Mouse (Mus musculus): ENCODE results near the gene Commd7. TPM values are rescaled to one million over a fixed set of nuclear protein-coding genes. Genes with fewer than 3 reads are reported as not detected.

The Commd7 gene
- total RNA-seq, 1 experiment from 2014 or later, result 37.0 TPM

DNA sequence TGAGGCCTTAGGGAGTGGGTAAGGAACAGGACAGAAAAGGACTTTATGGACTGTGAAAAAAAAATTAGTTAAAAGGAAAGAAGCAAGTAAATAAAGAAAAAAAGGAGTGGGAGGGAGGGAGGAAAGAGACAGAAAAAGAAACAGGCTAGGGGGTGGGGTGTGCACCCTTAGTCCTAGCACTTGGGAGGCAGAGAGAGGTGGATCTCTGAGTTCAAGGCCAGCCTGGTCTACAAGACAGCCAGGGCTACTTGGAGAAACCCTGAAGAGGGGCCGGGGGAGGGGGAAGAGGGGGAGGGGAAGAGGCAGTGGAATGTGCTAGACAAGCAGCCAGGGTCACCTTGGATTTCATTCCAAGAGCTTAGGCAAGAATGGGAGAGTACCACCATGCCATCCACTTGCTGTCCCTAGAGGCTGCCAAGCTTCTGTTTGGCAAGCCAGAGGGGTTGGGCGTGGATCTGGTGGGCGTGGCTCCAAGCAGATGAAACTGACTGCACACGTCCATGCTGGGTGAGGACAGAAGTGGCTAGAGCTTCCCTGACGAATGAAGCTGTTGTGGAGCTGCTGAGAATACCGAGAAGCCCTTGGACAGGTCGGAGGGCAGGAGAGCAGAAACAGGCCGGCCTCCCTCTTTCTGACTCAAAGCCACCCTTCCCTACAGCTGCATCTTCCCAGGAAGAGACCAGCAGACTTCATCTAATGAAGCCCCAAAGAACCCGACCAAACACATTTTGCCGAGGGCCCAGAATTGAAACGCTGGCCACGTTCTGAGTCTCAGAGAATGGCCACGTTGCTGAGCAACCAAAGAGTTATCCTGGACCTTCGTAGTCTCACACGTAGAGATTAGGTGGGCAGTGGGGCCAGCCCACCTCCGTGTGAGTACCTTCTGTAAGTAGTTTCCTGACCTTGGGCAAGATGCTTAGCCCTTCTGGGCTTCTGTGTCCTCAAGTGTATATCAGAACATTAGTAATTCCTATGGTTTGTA lies 31.6 kb downstream of the Commd7 start:
- peak in 1 of 2 experiments; percentile 54; a peak in 1 of 4 replicates for ATAC-seq (replicated peaks in 1 of 2; ENCODE audit: insufficient read depth in 1 of 2, low FRiP score in 2 of 2, low TSS enrichment in 1 of 2, low read depth in 1 of 2, poor library complexity in 2 of 2, severe bottlenecking in 2 of 2)

DNA sequence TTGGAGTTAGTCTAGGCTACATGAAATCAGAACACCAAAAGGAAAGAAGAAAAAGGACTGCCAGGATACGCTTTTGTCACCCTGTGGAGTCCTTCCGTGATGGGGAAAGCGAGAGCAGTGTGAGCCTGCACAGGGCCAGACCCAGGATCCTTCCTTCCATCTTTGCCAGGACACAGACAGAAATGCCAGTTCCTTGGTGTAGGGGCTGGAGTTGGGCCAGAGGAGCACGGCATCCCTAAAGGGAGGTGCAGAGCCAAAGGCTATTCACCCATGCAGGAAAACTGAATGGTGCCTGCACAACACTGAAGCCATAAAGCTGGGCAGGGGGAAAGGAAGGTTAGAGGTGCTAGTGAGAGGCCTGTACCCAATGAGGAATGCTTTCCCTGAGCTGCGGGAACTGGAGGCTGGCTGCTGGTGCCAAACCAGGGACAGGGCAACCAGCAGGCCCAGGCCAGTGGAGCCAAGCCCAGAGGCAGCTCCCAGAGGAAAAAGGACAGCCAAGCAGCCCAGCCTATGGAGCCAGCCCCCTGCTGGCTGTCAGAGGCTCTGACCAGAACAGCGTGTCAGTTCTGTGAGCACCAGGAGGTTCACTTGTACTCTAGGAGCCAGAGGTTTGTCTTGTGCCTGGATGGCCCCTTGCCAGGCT lies 32.4 kb downstream of the Commd7 start:
- peak; percentile 32 to 59; a peak in 1 of 4 replicates for ATAC-seq (replicated peaks in 1 of 2; ENCODE audit: insufficient read depth in 1 of 2, low FRiP score in 2 of 2, low TSS enrichment in 1 of 2, low read depth in 1 of 2, poor library complexity in 2 of 2, severe bottlenecking in 2 of 2)

GRCm38 (mm10) chr2:153597626-153598025 lies 35.0 kb downstream of the Commd7 start:
- ATAC-seq (replicated peaks in 1 of 2; ENCODE audit: insufficient read depth in 1 of 2, low FRiP score in 2 of 2, low TSS enrichment in 1 of 2, low read depth in 1 of 2, poor library complexity in 2 of 2, severe bottlenecking in 2 of 2), result no peak

GRCm38 (mm10) chr2:153597014-153597413 lies 35.6 kb downstream of the Commd7 start:
- ATAC-seq (replicated peaks in 1 of 2; ENCODE audit: insufficient read depth in 1 of 2, low FRiP score in 2 of 2, low TSS enrichment in 1 of 2, low read depth in 1 of 2, poor library complexity in 2 of 2, severe bottlenecking in 2 of 2), result no peak

GRCm38 (mm10) chr2:153594998-153595397 lies 37.6 kb downstream of the Commd7 start:
- no peak for ATAC-seq (replicated peaks in 1 of 2; ENCODE audit: insufficient read depth in 1 of 2, low FRiP score in 2 of 2, low TSS enrichment in 1 of 2, low read depth in 1 of 2, poor library complexity in 2 of 2, severe bottlenecking in 2 of 2)

- no peak for ATAC-seq (replicated peaks in 1 of 2; ENCODE audit: insufficient read depth in 1 of 2, low FRiP score in 2 of 2, low TSS enrichment in 1 of 2, low read depth in 1 of 2, poor library complexity in 2 of 2, severe bottlenecking in 2 of 2)
Measured at GRCm38 (mm10) chr2:153593186-153593585, 39.4 kb downstream of the Commd7 start.

DNA sequence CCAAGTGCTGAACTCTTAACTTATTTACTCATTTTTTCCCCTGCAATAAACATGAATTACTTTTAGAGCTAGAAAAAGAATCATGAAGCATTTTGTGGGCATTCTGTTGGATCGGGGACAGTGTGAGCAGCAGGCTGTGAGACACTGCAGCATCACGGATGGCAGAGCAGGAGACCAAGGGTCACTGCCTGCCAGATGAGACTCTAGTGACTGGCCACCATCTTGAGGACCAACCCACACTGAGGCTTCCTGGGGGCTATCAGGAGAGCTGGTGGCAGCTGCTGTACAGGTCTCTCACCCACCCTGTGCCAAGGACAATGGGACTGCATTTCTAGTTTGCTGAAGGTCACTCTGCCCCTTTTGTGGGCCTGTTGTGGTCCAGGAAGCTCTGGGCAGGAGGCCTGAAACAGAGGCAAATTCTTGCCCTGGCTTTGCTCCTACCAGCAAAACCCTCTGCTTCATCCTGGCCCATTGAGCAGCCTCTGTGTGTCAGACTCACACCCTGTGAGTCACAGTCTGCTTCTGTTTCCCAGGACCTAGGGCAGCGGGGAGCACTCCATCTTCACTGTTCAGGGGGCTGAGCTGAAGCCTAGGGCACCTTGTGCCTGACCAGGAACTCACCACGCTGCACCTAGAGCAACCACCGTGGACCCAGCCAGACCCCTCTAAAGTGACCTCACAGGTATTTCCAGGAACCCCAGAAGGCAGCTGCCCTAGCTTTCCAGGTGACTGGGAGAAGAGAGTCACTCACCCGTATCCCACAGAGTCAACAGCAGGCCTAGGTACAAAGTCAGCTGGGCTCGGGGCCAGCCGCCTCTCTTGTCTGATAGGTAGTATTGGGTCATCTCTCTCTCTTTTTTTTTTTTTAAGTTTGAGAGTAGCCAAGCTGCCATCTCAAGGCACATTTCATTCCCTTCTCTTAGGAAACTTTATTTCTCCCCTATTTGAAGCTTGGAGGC lies 40.2 kb downstream of the Commd7 start:
- ATAC-seq (replicated peaks in 1 of 2; ENCODE audit: insufficient read depth in 1 of 2, low FRiP score in 2 of 2, low TSS enrichment in 1 of 2, low read depth in 1 of 2, poor library complexity in 2 of 2, severe bottlenecking in 2 of 2), result no peak

GRCm38 (mm10) chr2:153586515-153587174 lies 45.9 kb downstream of the Commd7 start:
- ATAC-seq (replicated peaks in 1 of 2; ENCODE audit: insufficient read depth in 1 of 2, low FRiP score in 2 of 2, low TSS enrichment in 1 of 2, low read depth in 1 of 2, poor library complexity in 2 of 2, severe bottlenecking in 2 of 2), result peak; percentile 65 to 67

DNA sequence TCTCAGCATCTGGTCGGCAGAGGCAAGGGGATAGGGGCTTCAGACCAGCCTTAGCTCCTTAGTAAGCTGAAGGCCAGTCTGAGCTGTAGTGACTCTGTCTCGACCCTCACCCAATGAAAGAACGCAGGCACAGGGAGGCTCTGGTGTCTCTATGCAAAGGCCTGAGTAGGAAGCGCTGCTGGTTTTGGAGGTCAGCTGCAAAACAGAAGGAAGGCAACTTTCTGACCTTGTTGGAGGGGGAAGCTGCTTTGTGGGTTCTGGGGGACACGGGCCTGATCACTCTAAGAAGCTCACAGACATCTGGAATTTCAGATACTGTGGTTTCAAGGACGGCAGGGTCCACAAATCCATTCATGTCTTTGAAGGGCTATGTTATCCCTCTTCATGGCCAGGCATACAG lies 46.6 kb downstream of the Commd7 start:
- no peak for ATAC-seq (replicated peaks in 1 of 2; ENCODE audit: insufficient read depth in 1 of 2, low FRiP score in 2 of 2, low TSS enrichment in 1 of 2, low read depth in 1 of 2, poor library complexity in 2 of 2, severe bottlenecking in 2 of 2)

- no peak for ATAC-seq (replicated peaks in 1 of 2; ENCODE audit: insufficient read depth in 1 of 2, low FRiP score in 2 of 2, low TSS enrichment in 1 of 2, low read depth in 1 of 2, poor library complexity in 2 of 2, severe bottlenecking in 2 of 2)
Measured at GRCm38 (mm10) chr2:153584396-153584795, 48.2 kb downstream of the Commd7 start.

DNA sequence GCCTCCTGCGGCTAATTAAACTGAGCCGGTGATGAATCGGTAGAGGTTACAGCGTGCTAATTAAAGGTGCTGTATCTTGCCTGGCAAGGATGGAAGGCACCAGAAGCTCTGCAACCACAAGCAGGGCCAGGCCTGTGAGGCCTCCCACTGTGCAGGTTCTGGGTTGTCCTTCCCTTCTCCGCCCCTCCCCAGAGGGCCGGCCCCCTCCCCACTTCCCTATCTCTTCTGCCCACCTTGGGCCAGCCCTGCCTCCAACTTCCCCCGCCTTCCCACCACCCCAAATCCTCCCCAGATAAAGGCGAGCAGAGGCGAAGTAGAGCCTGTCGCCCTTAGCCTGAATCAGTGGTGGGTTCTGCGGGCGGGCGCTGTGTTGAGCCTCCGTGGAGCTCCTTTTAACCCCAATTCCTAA lies 48.9 kb downstream of the Commd7 start:
- peak; percentile 76 to 81 for ATAC-seq (replicated peaks in 1 of 2; ENCODE audit: insufficient read depth in 1 of 2, low FRiP score in 2 of 2, low TSS enrichment in 1 of 2, low read depth in 1 of 2, poor library complexity in 2 of 2, severe bottlenecking in 2 of 2)

DNA sequence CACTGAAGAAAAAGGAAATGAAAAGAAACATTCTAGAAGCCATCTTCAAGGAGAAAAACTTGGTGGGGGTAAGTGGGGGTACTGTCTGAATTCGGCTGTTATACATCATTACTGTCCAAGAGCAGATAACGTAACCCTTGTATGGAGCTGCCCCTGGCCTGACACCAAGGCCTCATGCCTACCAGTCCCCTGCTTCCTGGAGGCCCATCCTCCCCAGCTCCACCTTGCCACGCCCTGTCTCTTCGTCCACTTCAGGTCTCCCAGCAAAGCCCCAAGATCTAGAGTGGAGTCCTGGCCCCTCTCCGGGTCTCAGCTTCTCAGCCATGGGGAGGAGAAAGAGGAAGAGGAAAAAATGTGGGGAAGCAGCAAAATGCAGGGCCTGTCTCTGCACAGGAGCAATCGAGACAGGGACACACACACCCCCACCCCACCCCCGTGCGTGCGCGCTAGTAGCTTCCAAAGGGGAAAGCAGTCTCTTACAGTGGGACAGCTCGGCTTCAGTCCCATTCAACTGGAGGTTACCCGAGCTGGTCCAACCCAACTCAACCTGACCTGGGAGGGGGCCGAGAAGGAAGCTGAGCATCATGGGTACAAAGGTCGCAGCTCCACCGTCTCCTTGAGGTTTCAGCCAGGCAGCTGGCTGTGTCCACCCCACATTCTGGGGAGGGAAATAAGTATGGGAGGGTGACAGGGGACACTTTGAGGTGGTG lies 49.5 kb downstream of the Commd7 start:
- peak; percentile 6 to 12; a peak in 2 of 4 replicates for ATAC-seq (replicated peaks in 1 of 2; ENCODE audit: insufficient read depth in 1 of 2, low FRiP score in 2 of 2, low TSS enrichment in 1 of 2, low read depth in 1 of 2, poor library complexity in 2 of 2, severe bottlenecking in 2 of 2)

DNA sequence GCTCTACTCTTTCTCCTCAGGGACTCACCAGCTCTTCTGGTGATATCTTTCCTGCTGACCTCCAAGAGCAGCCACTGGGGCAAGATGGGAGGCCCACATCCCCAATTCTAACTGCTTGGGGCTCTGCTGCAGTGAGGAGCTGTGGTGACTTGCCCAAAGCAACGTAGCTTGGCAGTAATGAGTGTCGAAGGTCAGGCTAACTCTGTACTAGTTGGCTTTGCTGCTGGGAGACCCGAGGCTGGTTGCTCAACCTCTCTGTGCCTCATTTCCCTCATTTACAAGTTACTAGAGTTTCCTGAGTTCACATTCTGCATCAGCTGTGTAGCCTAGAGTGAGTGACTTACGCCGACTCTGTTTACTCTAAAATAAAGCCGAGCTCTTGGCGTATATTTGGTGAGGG lies 51.2 kb downstream of the Commd7 start:
- ATAC-seq (replicated peaks in 1 of 2; ENCODE audit: insufficient read depth in 1 of 2, low FRiP score in 2 of 2, low TSS enrichment in 1 of 2, low read depth in 1 of 2, poor library complexity in 2 of 2, severe bottlenecking in 2 of 2), result no peak

DNA sequence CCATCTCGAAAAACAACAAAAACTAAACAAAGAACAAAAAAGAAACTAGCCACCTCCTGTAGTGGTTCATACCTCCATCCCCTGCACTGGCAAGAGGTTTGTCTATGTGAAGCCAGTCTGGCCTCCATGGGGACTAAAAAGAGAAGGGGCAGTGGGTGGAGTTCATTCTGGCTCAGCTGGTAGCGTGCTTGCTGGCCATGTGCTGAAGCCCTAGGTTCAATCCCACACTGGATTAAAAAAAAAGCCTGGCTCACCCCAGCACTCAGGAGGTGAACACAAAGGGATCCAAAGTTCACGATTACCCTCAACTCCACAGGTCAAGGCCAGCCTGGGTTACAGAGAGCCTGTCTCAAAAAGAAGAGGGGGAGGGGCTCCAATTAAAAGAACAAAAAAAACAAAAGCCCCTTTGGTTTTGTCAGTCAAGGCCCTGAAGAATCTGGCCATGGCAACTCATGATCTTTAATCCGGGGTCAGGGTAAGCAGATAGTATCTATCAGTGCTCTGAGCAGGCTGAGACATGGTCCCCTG lies 52.1 kb downstream of the Commd7 start:
- ATAC-seq (replicated peaks in 1 of 2; ENCODE audit: insufficient read depth in 1 of 2, low FRiP score in 2 of 2, low TSS enrichment in 1 of 2, low read depth in 1 of 2, poor library complexity in 2 of 2, severe bottlenecking in 2 of 2), result no peak

GRCm38 (mm10) chr2:153580042-153580441 lies 52.5 kb downstream of the Commd7 start:
- ATAC-seq (replicated peaks in 1 of 2; ENCODE audit: insufficient read depth in 1 of 2, low FRiP score in 2 of 2, low TSS enrichment in 1 of 2, low read depth in 1 of 2, poor library complexity in 2 of 2, severe bottlenecking in 2 of 2), result no peak

- ATAC-seq (replicated peaks in 1 of 2; ENCODE audit: insufficient read depth in 1 of 2, low FRiP score in 2 of 2, low TSS enrichment in 1 of 2, low read depth in 1 of 2, poor library complexity in 2 of 2, severe bottlenecking in 2 of 2), result no peak
Measured at GRCm38 (mm10) chr2:153577122-153577521, 55.5 kb downstream of the Commd7 start.

Measured in hematopoietic stem cell, adult 5-6 weeks (primary cell).